9 mouse cellular contexts compared by ENCODE assay signal in genomic region chr11:121543287-121543856, GRCm38 (mm10). TPM values are rescaled to one million over a fixed set of nuclear protein-coding genes. Genes with fewer than 3 reads are reported as not detected.
DNase-seq lines count a peak whose midpoint lies in the region; ATAC-seq and TF ChIP-seq lines count a peak whose summit lies in the region.
"Had no signal": no experiment of that assay in that cellular context is flagged by ENCODE, and none has a peak within 500 bp of the region (broad histone marks: within the 10 kb centered on the region; RNA-seq: fewer than 3 reads in every experiment).

No protein-coding gene starts in this region.

- H3K4me3 ChIP-seq in heart, embryonic 10.5 days: no peak overlapping the region
- no peak overlapping the region for H3K4me3 ChIP-seq in embryonic facial prominence, embryonic 15.5 days (replicated peaks)
- H3K4me3 ChIP-seq in liver, embryonic 12.5 days: peak overlapping the region; percentile 15; the same call in 1 of the 2 replicates
- H3K4me3 ChIP-seq in thymus, adult 2 months (ENCODE audit: control insufficient read depth, insufficient read depth, low read length): no peak overlapping the region
- H3K4me3 ChIP-seq: neural tube, embryonic 13.5 days had no signal

- peaks cover 20% of the 10 kb centered on the region for H3K4me1 ChIP-seq in heart, embryonic 10.5 days
- H3K4me1 ChIP-seq in embryonic facial prominence, embryonic 15.5 days: peaks cover 32% of the 10 kb centered on the region
- H3K4me1 ChIP-seq in liver, embryonic 12.5 days: peaks cover 65% of the 10 kb centered on the region
- H3K4me1 ChIP-seq in thymus, adult 2 months (replicated peaks; ENCODE audit: control insufficient read depth, insufficient read depth, low read length): peaks cover 18% of the 10 kb centered on the region

- peaks cover 17% of the 10 kb centered on the region; the same call in 1 of the 2 replicates for H3K36me3 ChIP-seq in heart, embryonic 10.5 days
- H3K36me3 ChIP-seq in embryonic facial prominence, embryonic 15.5 days: 0 out of 2 replicates have a peak, but pooled peaks cover 4% of the 10 kb centered on the region
- peaks cover 39% of the 10 kb centered on the region for H3K36me3 ChIP-seq in liver, embryonic 12.5 days
- H3K36me3 ChIP-seq in thymus, adult 2 months (ENCODE audit: control insufficient read depth, insufficient read depth, low read length): no peaks in the 10 kb centered on the region

- H3K4me2 ChIP-seq in embryonic facial prominence, embryonic 15.5 days (replicated peaks): no peak overlapping the region
- peak overlapping the region; percentile 53 for H3K4me2 ChIP-seq in liver, embryonic 12.5 days
- H3K4me2 ChIP-seq: neural tube, embryonic 13.5 days had no signal

- H3K9me3 ChIP-seq in heart, embryonic 10.5 days: no peaks in the 10 kb centered on the region
- H3K9me3 ChIP-seq in embryonic facial prominence, embryonic 15.5 days (replicated peaks): no peaks in the 10 kb centered on the region
- no peaks in the 10 kb centered on the region for H3K9me3 ChIP-seq in liver, embryonic 12.5 days (replicated peaks)
- H3K9me3 ChIP-seq: neural tube, embryonic 13.5 days had no signal

- WGBS in heart, embryonic 10.5 days: 82% methylated on average over 5 of the region's 5 CpGs
- 76% methylated on average over 5 of the region's 5 CpGs for WGBS in embryonic facial prominence, embryonic 15.5 days
- 39% methylated on average over 5 of the region's 5 CpGs for WGBS in liver, embryonic 12.5 days (ENCODE audit: insufficient replicate concordance)
- WGBS in thymus, adult 2 months: 95% methylated on average over 5 of the region's 5 CpGs

- TF ChIP-seq POLR2A in thymus, adult 2 months (IDR thresholded peaks at IDR 0.05; ENCODE audit: control insufficient read depth, extremely low read depth, insufficient read depth, low read length, poor library complexity): no peak

- no peak for TF ChIP-seq CTCF in thymus, adult 2 months (IDR thresholded peaks at IDR 0.05; ENCODE audit: borderline replicate concordance, control insufficient read depth, extremely low read depth, insufficient read depth, low read length, poor library complexity)

- H3K9ac ChIP-seq in embryonic facial prominence, embryonic 15.5 days: no peak overlapping the region
- H3K9ac ChIP-seq in liver, embryonic 12.5 days: peak overlapping the region; percentile 64
- H3K9ac ChIP-seq: neural tube, embryonic 13.5 days had no signal

- no peaks in the 10 kb centered on the region for H3K27me3 ChIP-seq in heart, embryonic 10.5 days (ENCODE audit: insufficient read depth, poor library complexity, severe bottlenecking)
- no peaks in the 10 kb centered on the region for H3K27me3 ChIP-seq in embryonic facial prominence, embryonic 15.5 days
- H3K27me3 ChIP-seq in liver, embryonic 12.5 days (replicated peaks): no peaks in the 10 kb centered on the region
- H3K27me3 ChIP-seq in thymus, adult 2 months (ENCODE audit: control insufficient read depth, insufficient read depth, low read length): no peaks in the 10 kb centered on the region
- H3K27me3 ChIP-seq: neural tube, embryonic 13.5 days had no signal

- intact Hi-C loops in heart, postnatal 36 days (cut with DNase I): no loop called here

- peak overlapping the region; percentile 10; the same call in 1 of the 2 replicates for H3K27ac ChIP-seq in heart, embryonic 10.5 days
- peak overlapping the region; percentile 84 for H3K27ac ChIP-seq in embryonic facial prominence, embryonic 15.5 days (replicated peaks)
- H3K27ac ChIP-seq in liver, embryonic 12.5 days: peak overlapping the region; percentile 97
- no peak overlapping the region for H3K27ac ChIP-seq in thymus, adult 2 months (ENCODE audit: control insufficient read depth, insufficient read depth, low read length)
- H3K27ac ChIP-seq: neural tube, embryonic 13.5 days had no signal

- no peak for ATAC-seq in embryonic facial prominence, embryonic 15.5 days (ENCODE audit: insufficient number of reproducible peaks, low FRiP score, low TSS enrichment, low read depth)
- peak; percentile 88 for ATAC-seq in liver, embryonic 12.5 days

- peak; percentile 86 for DNase-seq in heart, embryonic 10.5 days (ENCODE audit: low spot score)
- no peak for DNase-seq in heart, postnatal 36 days
- DNase-seq in adrenal gland, postnatal 14 days: peak; percentile 79
- DNase-seq in thymus, postnatal 4 days: no peak
- no peak for DNase-seq in right cerebral cortex, postnatal 36 days (ENCODE audit: low spot score in 2 of 2)
- no peak for DNase-seq in thymus, adult 2 months

RNA-seq across cellular contexts. Expression of gene Zfp750, which starts 24.2 kb away (rescaled TPM):
- 0.28 and 0.31 TPM in 2 replicates for polyA plus RNA-seq in heart, embryonic 10.5 days (2016; fragmentation: Nextera tagmentation; extraction: Ambion mirVana)
- total RNA-seq in heart, postnatal 36 days (2021): not detected
- total RNA-seq in adrenal gland, postnatal 14 days (2021): 1.0 and 1.8 TPM in 2 replicates
- 26.7 and 33.2 TPM in 2 replicates for polyA plus RNA-seq in embryonic facial prominence, embryonic 15.5 days (2015; fragmentation: Nextera tagmentation; extraction: Ambion mirVana)
- polyA plus RNA-seq in liver, embryonic 12.5 days (2016; fragmentation: Nextera tagmentation; extraction: Ambion mirVana): 0.24 and 0.35 TPM in 2 replicates
- 2.3 and 2.4 TPM in 2 replicates for polyA plus RNA-seq in thymus, adult 2 months (2012; rRNA removed)

Comparison
In these comparisons a context has a peak if more than half of its experiments do, and no peak if none do; other contexts are left out.
1. DNase-seq: peak in heart, embryonic 10.5 days (single experiment) and adrenal gland, postnatal 14 days (single experiment); none in heart, postnatal 36 days (0 of 2), thymus, postnatal 4 days (single experiment), right cerebral cortex, postnatal 36 days (0 of 2) and thymus, adult 2 months (single experiment).